Mouse (Mus musculus): ENCODE data around the gene Hectd4. TPM values are rescaled to one million over a fixed set of nuclear protein-coding genes. Genes with fewer than 3 reads are reported as not detected.
"Not testable (repeated sequence)": the region's sequence is repeated elsewhere in the genome, so short reads cannot be mapped to it uniquely, and the experiment has no call there.

Gene Hectd4
- polyA plus RNA-seq, 1 experiment from 2014 or later, result 14.7 TPM

- Histone ChIP-seq H3K4me3 (peak overlapping the region; percentile 88), H3K27me3 (peaks cover 4% of the 10 kb centered on the region; the same call in 1 of the 2 replicates), H3K4me2 (peak overlapping the region; percentile 78), H3K27ac (replicated peaks) (peak overlapping the region; percentile 83), H3K9me3 (no peaks in the 10 kb centered on the region), H3K36me3 (no peaks in the 10 kb centered on the region), H3K9ac (peak overlapping the region; percentile 86), H3K4me1 (replicated peaks) (peaks cover 46% of the 10 kb centered on the region)
- WGBS, result 9% methylated on average over 17 of the region's 17 CpGs
- ATAC-seq (ENCODE audit: low read depth), result peak; percentile 44; the same call in 1 of the 2 replicates
Observed at GRCm38 (mm10) chr5:121191584-121191906, 28.5 kb upstream of the Hectd4 start.

GRCm38 (mm10) chr5:121194173-121194572, 25.8 kb upstream of the Hectd4 start:
- Histone ChIP-seq H3K27me3 (peaks cover 8% of the 10 kb centered on the region; the same call in 1 of the 2 replicates), H3K4me3 (no peak overlapping the region), H3K4me1 (replicated peaks) (peaks cover 20% of the 10 kb centered on the region), H3K27ac (replicated peaks) (no peak overlapping the region), H3K9ac (no peak overlapping the region), H3K9me3 (no peaks in the 10 kb centered on the region), H3K4me2 (no peak overlapping the region), H3K36me3 (no peaks in the 10 kb centered on the region)
- 35% methylated on average over 1 of the region's 1 CpGs for WGBS
- ATAC-seq (ENCODE audit: low read depth), result no peak

GRCm38 (mm10) chr5:121196764-121197163, 23.3 kb upstream of the Hectd4 start:
- H3K27ac ChIP-seq (replicated peaks), result no peak overlapping the region
- peaks cover 14% of the 10 kb centered on the region for H3K27me3 ChIP-seq
- 58% methylated on average over 5 of the region's 5 CpGs for WGBS
- no peak overlapping the region for H3K9ac ChIP-seq
- H3K4me1 ChIP-seq (replicated peaks), result 0 out of 2 replicates have a peak, but pooled peaks cover 4% of the 10 kb centered on the region
- ATAC-seq (ENCODE audit: low read depth), result no peak
- no peak overlapping the region for H3K4me2 ChIP-seq
- no peaks in the 10 kb centered on the region for H3K9me3 ChIP-seq
- H3K36me3 ChIP-seq, result no peaks in the 10 kb centered on the region
- H3K4me3 ChIP-seq, result no peak overlapping the region

- no peak overlapping the region for H3K27ac ChIP-seq (replicated peaks)
- H3K27me3 ChIP-seq, result peaks cover 14% of the 10 kb centered on the region
- no peaks in the 10 kb centered on the region for H3K36me3 ChIP-seq
- no peak for ATAC-seq (ENCODE audit: low read depth)
- no peak overlapping the region for H3K4me3 ChIP-seq
- H3K4me2 ChIP-seq, result no peak overlapping the region
- 95% methylated on average over 2 of the region's 2 CpGs for WGBS
- H3K9me3 ChIP-seq, result no peaks in the 10 kb centered on the region
- no peak overlapping the region for H3K9ac ChIP-seq
- H3K4me1 ChIP-seq (replicated peaks), result no peaks in the 10 kb centered on the region
Observed at GRCm38 (mm10) chr5:121197337-121197736, 22.7 kb upstream of the Hectd4 start.

GRCm38 (mm10) chr5:121198376-121198775, 21.6 kb upstream of the Hectd4 start:
- H3K9ac ChIP-seq, result no peak overlapping the region
- H3K4me3 ChIP-seq, result no peak overlapping the region
- no peak overlapping the region for H3K27ac ChIP-seq (replicated peaks)
- no peaks in the 10 kb centered on the region for H3K4me1 ChIP-seq (replicated peaks)
- H3K9me3 ChIP-seq, result no peaks in the 10 kb centered on the region
- H3K27me3 ChIP-seq, result peaks cover 14% of the 10 kb centered on the region
- H3K36me3 ChIP-seq, result no peaks in the 10 kb centered on the region
- WGBS, result 86% methylated on average over 5 of the region's 5 CpGs
- ATAC-seq (ENCODE audit: low read depth), result no peak
- H3K4me2 ChIP-seq, result no peak overlapping the region

GRCm38 (mm10) chr5:121201739-121202138, 18.3 kb upstream of the Hectd4 start:
- H3K27me3 ChIP-seq, result peaks cover 8% of the 10 kb centered on the region; the same call in 1 of the 2 replicates
- H3K27ac ChIP-seq (replicated peaks), result no peak overlapping the region
- no peaks in the 10 kb centered on the region for H3K9me3 ChIP-seq
- 58% methylated on average over 3 of the region's 3 CpGs for WGBS
- peaks cover 19% of the 10 kb centered on the region for H3K4me1 ChIP-seq (replicated peaks)
- no peak for ATAC-seq (ENCODE audit: low read depth)
- H3K4me3 ChIP-seq, result no peak overlapping the region
- no peak overlapping the region for H3K9ac ChIP-seq
- H3K4me2 ChIP-seq, result no peak overlapping the region
- peaks cover 12% of the 10 kb centered on the region for H3K36me3 ChIP-seq

GRCm38 (mm10) chr5:121202467-121202866, 17.6 kb upstream of the Hectd4 start:
- H3K27me3 ChIP-seq, result peaks cover 5% of the 10 kb centered on the region; the same call in 1 of the 2 replicates
- H3K36me3 ChIP-seq, result peaks cover 20% of the 10 kb centered on the region
- H3K4me3 ChIP-seq, result no peak overlapping the region
- H3K9me3 ChIP-seq, result no peaks in the 10 kb centered on the region
- no peak for ATAC-seq (ENCODE audit: low read depth)
- H3K4me1 ChIP-seq (replicated peaks), result peaks cover 26% of the 10 kb centered on the region
- no peak overlapping the region for H3K27ac ChIP-seq (replicated peaks)
- WGBS, result 72% methylated on average over 1 of the region's 1 CpGs
- no peak overlapping the region for H3K4me2 ChIP-seq
- H3K9ac ChIP-seq, result no peak overlapping the region

- peak; percentile 91 for ATAC-seq (ENCODE audit: low read depth)
- H3K27ac ChIP-seq (replicated peaks), result peak within 1 kb of the TSS; percentile 87
- H3K9ac ChIP-seq, result peak within 1 kb of the TSS; percentile 99
- peaks cover 39% of the 10 kb centered on the region for H3K36me3 ChIP-seq
- H3K4me3 ChIP-seq, result peak within 1 kb of the TSS; percentile 87
- 3% methylated on average over 52 of the region's 52 CpGs for WGBS
- no peaks in the 10 kb centered on the region for H3K9me3 ChIP-seq
- peak within 1 kb of the TSS; percentile 85 for H3K4me2 ChIP-seq
- peaks cover 4% of the 10 kb centered on the region; the same call in 1 of the 2 replicates for H3K27me3 ChIP-seq
- peaks cover 33% of the 10 kb centered on the region for H3K4me1 ChIP-seq (replicated peaks)
Observed at GRCm38 (mm10) chr5:121204132-121205089, 15.6 kb upstream of the Hectd4 start, which contains the start of gene Rpl6. TSS of gene Rpl6 (plus strand) at chr5:121204481.

GRCm38 (mm10) chr5:121205537-121206130, 14.4 kb upstream of the Hectd4 start:
- not testable (repeated sequence) for H3K9me3 ChIP-seq; H3K27me3 ChIP-seq; H3K27ac ChIP-seq (replicated peaks); ATAC-seq (ENCODE audit: low read depth)
- Histone ChIP-seq H3K36me3 (peaks cover 51% of the 10 kb centered on the region), H3K4me2 (peak overlapping the region; percentile 85), H3K9ac (peak overlapping the region; percentile 99), H3K4me3 (peak overlapping the region; percentile 87), H3K4me1 (replicated peaks) (peaks cover 33% of the 10 kb centered on the region)
- 81% methylated on average over 8 of the region's 10 CpGs for WGBS

GRCm38 (mm10) chr5:121206540-121206939, 13.5 kb upstream of the Hectd4 start:
- H3K36me3 ChIP-seq, result peaks cover 61% of the 10 kb centered on the region
- peak overlapping the region; percentile 99 for H3K9ac ChIP-seq
- no peak overlapping the region for H3K27ac ChIP-seq (replicated peaks)
- whole genome bisulfite sequencing, result 86% methylated on average over 9 of the region's 9 CpGs
- peak overlapping the region; percentile 85 for H3K4me2 ChIP-seq
- no peak for ATAC-seq (ENCODE audit: low read depth)
- H3K4me3 ChIP-seq, result peak overlapping the region; percentile 87; the same call in 1 of the 2 replicates
- H3K4me1 ChIP-seq (replicated peaks), result peaks cover 33% of the 10 kb centered on the region
- H3K9me3 ChIP-seq, result no peaks in the 10 kb centered on the region
- no peaks in the 10 kb centered on the region for H3K27me3 ChIP-seq

- Histone ChIP-seq H3K9me3 (no peaks in the 10 kb centered on the region), H3K4me1 (replicated peaks) (peaks cover 33% of the 10 kb centered on the region), H3K4me3 (no peak overlapping the region), H3K9ac (0 out of 2 replicates have a peak overlapping the region, but pooled peaks have one; percentile 99), H3K4me2 (no peak overlapping the region), H3K36me3 (peaks cover 65% of the 10 kb centered on the region), H3K27me3 (no peaks in the 10 kb centered on the region), H3K27ac (replicated peaks) (no peak overlapping the region)
- 92% methylated on average over 3 of the region's 3 CpGs for WGBS
- no peak for ATAC-seq (ENCODE audit: low read depth)
Observed at GRCm38 (mm10) chr5:121206984-121207383, 13.0 kb upstream of the Hectd4 start.
